Mouse (Mus musculus): ENCODE data around the gene Nptn.
"Not testable (repeated sequence)": the region's sequence is repeated elsewhere in the genome, so short reads cannot be mapped to it uniquely, and the experiment has no call there.

Gene Nptn

DNA sequence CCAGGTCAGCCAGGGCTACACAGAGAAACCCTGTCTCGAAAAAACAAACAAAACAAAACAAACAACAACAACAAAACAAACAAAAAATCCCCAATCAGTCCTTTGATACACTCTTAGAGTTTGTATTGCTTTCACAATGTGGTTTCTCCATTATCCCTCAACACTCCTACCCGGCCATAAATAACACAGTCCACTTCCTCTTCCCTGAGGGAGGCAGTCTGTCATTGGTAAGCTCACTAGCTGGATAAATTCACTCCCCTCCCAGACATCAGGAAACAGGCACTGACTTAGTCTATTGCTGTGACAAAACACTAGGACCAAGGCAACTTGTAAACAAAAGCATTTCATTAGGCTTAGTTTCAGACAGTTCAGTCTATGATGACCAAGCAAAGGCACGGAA is 21.8 kb upstream of the Nptn start:
- no peak for DNase-seq (ENCODE audit: low spot score)

DNA sequence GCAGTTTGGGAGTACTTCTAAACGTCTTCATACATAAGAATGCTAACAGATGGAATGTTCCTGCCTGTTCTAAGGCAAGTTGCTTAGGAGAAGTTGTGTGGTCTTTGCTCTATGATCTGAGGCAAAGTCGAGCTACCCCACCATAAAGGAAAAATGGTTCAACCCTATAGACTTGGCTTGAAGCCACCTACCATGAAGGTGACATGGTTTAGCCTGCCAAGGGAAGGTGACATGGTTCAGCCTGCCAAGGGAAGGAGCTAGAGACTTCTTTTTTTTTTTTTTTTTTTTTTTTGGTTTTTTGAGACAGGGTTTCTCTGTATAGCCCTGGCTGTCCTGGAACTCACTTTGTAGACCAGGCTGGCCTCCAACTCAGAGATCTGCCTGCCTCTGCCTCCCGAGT is 16.1 kb upstream of the Nptn start:
- DNase-seq (ENCODE audit: low spot score), result not testable (repeated sequence)

DNA sequence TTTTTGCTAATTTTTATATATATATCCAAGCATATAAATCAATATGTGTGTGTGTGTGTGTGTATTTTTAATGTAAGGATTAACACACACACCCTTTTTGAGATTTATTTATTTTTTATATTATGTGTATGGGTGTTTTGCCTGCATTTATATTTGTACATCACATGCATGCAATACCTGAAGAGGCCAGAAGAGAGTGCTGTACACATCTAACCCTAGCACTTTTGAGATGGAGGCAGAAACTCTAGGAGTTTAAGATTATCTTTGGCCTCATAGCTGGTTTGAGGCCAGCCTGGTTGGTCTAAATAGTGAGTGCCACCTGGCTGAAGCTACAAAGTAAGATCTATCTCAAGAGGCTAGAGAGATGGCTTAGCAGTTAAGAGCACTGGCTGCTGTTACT is 14.4 kb upstream of the Nptn start:
- no peak for DNase-seq (ENCODE audit: low spot score)

- no peak for DNase-seq (ENCODE audit: low spot score)
Observed at GRCm38 (mm10) chr9:58571001-58571400, 11.0 kb upstream of the Nptn start.

GRCm38 (mm10) chr9:58578669-58579068 is 3.4 kb upstream of the Nptn start:
- DNase-seq (ENCODE audit: low spot score), result peak; percentile 68

- not testable (repeated sequence) for DNase-seq (ENCODE audit: low spot score)
Observed at GRCm38 (mm10) chr9:58580453-58581195, 1.4 kb upstream of the Nptn start.

GRCm38 (mm10) chr9:58581283-58581930 is 633 bp upstream of the Nptn start:
- DNase-seq (ENCODE audit: low spot score), result no peak

GRCm38 (mm10) chr9:58582581-58583266 is 684 bp downstream of the Nptn start:
- DNase-seq (ENCODE audit: low spot score), result peak; percentile 29

DNA sequence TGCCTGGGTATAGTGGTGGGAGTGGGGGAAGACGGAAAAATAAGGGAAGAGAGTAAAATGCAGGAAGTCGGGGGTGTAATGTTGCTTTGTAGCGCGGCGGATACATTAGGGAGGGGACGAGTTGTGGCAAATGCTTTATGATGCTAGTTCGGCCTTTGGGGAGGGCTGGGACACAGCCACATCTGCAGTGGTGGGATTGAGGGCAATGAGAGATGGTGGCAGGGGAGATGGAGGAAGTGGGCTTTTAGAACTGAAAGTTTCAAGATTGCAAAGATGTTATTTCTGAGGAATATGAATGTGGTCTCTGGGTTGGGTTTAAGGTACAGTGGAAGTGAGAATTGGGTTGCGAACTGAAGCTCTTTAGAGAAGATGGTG is 1.2 kb downstream of the Nptn start:
- no peak for DNase-seq (ENCODE audit: low spot score)

DNA sequence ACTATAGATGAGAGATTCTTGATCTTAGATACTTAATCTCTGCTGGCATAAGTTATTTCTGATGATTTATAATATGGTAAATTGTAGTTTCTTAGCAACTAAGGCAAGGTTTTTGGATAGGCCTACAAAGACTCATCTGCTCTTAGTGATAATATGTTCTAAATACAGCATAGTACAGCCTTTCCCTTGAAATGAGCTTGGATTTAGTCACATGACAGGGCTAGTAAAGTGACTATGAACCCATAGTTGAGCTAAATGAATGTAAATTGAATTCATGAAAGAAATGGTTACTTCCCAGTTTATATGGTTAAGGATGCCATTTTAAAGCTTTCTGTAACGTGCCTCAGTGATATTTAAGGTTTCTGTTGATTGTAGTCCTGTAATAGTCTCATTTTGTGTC is 2.3 kb downstream of the Nptn start:
- no peak for DNase-seq (ENCODE audit: low spot score)

- DNase-seq (ENCODE audit: low spot score), result no peak
Observed at GRCm38 (mm10) chr9:58588657-58589056, 6.6 kb downstream of the Nptn start.

DNA sequence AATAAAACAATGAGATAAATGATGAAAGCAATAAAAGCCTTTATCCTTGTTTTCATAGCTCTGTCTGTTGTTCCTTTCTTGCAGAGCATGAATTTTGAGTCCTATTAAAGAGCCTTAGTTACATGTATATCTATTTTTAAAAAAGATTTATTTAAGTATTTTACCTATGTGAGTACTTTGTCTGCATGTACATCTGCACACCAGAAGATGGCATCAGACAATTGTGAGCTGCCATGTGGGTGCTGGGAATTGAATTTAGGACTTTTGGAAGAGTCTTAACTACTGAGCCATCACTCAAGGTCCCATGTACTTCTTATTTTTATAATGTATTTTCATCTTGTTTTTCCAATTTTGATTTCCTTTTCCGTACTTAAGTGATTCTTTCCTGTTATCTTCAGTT is 13.3 kb downstream of the Nptn start:
- no peak for DNase-seq (ENCODE audit: low spot score)

DNA sequence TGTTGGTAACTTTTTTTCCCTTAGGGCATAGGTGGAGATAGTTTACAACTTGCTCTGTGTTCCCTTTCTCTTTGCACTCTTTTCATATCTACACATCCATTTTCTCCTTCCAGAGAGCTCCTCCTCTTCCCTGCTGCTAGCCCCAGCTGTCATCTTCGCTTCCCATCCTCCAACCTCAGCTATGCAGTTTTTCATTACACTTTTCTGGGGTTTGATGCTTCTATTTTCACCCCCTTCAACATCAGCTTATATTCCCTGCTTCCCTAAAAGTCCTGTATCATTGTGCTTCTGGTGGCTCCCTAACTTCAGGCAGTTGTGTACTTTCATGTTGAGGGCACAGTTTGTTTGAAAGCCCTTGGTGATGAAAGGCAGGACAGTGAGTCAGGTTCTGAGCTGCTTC is 31.8 kb downstream of the Nptn start:
- no peak for DNase-seq (ENCODE audit: low spot score)

- no peak for DNase-seq (ENCODE audit: low spot score)
Observed at GRCm38 (mm10) chr9:58615064-58615938, 33.3 kb downstream of the Nptn start.

DNA sequence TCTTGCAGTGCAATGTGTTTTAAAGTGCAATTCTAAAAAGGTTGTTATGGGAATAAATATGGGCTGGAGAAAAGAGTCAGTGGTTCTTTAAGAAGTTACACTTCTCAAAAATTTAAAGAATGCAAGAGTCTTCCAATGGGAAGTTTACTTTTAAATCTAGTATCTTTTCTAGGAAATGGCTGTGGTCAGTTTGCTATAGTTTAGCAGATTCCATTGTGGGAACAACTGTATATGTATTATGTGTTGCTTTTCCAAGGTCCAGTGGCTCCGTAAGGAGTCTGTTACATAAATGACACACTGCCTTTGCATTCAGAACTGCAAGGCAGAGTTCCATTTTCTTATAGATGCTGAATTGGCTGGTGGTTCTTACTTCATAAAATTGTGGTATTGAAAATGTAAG is 41.0 kb downstream of the Nptn start:
- DNase-seq (ENCODE audit: low spot score), result no peak

GRCm38 (mm10) chr9:58627197-58627596 is 45.2 kb downstream of the Nptn start:
- DNase-seq (ENCODE audit: low spot score), result no peak

DNA sequence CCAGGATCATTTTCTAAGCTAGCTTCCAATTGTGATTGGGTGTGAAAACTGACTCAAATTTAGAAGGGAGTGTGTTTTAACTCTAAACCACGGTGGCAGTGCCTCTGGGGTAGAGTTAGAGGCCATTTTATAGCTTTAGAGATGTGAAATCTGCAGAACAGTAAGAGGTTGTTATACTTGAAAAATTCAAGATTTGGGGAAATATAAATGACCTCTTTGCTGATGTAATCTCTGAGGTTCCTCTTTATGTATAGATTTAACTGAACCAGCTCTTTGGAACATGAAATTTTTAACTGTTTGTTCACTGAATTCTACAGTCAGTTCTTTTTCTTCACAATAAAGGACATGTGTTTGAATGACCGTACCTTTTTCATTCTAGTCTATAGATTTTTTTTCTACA is 48.4 kb downstream of the Nptn start:
- no peak for DNase-seq (ENCODE audit: low spot score)

DNA sequence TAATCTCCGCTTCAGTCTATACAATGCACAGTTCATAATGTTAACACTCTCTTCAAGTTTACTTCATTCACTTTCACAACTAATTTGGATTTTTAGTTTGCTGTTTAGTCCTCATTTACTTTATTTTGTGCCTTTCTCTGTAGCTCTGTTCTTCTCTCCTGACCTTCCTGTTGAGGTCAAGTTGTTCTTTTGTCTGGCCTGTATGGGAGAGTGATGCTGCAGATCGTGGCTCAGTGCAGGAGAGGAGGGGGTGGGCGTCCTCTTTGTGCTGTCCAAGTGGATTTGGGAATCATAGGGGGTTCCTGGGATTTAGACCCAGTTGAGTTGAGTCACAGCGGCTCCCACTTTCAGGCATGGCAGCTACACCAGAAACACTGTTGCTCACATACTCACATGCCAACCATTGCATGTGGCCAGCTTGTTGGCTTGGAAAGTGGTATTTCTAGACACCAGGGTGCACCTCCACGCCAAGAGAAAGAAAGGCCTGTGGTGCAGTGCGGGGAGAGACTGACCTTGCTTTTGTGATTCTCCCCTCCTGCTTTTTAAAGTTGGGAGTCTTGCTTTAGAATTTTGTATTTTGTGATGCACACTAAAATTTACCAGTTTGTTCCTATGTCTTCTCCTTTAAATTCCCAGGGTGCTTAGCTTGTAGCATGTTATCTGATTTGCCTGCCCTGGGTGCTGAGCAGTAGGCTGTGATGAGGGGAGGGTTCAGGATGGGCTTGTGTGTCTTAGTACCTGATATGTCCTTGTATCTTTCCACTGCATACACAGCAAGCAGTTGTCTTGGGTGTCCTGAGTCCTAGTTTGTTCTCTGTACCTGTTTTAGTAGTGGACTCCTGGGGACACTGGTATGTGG is 66.6 kb downstream of the Nptn start:
- no peak for DNase-seq (ENCODE audit: low spot score)

GRCm38 (mm10) chr9:58649265-58649626 is 67.2 kb downstream of the Nptn start:
- no peak for DNase-seq (ENCODE audit: low spot score)

GRCm38 (mm10) chr9:58651993-58652392 is 70.0 kb downstream of the Nptn start:
- DNase-seq (ENCODE audit: low spot score), result no peak

DNA sequence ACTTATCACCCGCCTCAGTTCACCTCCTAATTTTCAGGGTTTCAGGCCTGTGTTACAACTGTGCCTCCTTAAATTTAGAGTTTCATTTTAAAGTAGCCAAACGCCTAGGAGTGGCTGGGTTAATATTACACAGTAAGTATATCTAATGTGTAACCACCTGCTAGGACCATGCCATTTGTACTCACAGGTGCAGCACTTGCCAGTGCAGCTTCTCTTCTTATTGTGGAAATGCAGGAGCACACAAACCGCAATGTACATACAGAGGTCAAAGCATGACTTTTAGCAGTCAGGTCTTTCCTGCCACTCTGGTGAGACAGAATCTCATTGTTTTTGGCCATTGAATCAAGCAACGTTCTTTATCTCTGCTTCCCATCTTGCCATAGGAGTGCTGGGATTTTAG is 72.5 kb downstream of the Nptn start:
- DNase-seq (ENCODE audit: low spot score), result no peak

Measured in ovary, postnatal 36 days (tissue).